Mouse (Mus musculus) 416B (cell line): ENCODE data around the gene Rhag.

Experiments used
- DNase-seq: peaks from one replicate; pipeline ENCODE4 v3.0.0; 2011; ENCODE audit warnings: low read depth

The Rhag gene

GRCm38 (mm10) chr17:40810934-40811333 lies at the start of gene Rhag:
Gene Rhag, plus strand, starts transcription at chr17:40811126.
- DNase-seq: no peak

DNA sequence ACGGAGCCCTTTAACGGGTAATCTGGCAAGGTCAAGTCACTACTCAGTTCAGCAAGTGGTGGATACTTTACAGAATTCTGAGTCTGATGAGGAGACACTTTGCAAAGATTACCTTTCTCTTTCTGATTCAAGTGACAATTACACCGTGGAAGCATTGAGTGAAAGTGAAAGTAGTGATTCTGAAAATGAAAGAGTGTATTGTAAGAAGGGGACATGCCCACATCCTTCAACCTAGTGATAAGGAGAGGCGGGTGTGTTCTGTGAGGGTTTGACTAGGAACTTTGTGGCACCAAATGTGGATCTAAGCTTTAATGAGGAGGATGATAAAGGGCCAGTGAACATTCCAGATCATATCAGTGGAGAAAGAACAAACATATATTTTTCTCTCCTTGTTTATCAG lies 47.3 kb upstream of the Rhag start:
- DNase-seq: no peak

- no peak for DNase-seq
These were observed 43.8 kb upstream of the Rhag start for GRCm38 (mm10) chr17:40767120-40767519.

DNA sequence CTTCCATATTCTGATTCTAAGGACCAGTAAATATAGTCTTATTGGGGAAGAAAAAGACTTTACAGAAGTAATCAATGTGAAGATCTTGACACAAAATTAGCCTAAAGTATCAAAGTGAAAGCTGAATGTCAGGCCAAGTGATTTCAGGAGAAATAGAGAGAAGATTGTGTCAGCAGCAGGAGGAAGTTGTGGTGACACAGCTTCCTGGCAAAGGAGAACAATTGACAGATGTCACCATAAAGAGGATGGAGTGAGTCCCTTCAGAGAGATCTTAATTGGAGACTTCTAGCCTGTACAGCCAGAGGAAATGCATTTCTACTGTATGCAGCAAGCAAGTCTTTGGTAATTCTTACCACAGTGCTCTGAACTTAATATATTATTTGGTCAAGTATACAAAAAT lies 21.0 kb upstream of the Rhag start:
- DNase-seq: peak; percentile 74

DNA sequence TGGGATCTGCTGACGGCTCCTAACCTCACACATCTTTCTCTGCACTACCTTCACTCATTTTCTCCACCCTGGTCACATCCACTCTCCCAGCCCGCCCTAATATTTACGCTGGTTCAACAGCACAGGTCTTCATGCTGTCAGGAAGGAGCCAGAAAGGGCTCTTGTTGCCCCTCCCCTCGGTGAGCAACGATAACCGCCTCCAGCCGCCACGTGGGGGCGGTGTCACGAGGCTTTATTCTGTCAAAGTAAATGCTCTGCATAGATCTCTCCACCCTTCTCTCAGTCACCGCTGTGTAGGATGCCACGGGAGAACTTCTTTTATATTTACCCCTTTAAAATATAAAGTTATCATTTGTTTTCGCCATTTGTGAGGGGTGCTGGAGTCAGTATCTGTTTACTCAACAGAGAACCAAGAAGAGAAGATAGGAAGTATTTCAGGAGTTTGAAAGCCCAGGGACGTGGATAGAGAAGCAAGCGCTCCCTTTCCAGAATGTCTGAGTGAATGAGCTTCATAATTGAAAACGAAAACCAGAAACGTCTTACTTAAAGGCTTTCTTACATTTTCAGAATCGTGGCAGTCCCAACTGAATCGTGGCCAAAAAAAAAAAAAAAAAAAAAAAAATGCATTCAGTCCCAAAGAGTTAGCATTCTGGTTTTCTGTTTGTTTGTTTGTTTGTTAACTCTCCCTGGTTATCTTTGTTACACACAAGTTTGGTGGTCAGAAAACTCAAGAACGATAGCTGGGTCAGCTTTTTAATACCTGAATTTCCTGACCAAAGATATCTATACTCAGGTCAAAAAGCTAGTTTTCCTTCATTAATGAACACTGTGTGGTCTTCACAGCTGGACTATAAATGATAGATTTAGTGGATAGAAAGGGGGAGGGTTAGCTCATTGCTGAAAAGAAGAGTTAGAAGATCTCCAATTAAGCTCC lies 16.7 kb upstream of the Rhag start:
- DNase-seq: no peak

DNA sequence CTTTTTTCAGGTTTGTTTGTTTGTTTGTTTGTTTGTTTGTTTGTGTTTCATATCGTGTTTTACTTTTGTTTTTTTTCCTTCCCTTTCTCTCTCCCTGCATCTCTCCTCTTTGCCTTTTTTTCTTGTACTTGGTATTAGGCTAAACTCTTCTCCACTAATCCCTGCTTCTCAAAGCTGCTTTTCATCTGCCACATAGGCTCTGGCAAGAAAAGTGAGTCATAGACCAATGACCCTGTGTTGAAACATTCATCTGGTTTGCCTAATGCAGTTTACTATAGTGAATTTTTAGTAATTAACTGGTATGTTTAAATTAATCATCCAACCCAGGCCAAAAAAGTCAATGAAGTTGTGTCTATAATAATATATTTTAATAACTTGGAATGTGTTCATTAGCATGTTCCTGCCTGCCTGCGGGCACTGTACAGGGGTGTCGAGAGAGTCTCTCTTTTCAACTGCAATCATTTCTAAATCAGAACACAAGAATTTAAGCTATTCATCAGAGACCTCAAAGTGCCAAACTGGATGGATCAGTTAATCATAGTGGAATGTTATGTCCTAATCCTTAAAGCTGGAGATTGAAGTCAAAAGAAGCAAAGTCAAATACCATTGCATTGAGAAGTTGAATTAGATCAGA lies 8.1 kb upstream of the Rhag start:
- DNase-seq: no peak

GRCm38 (mm10) chr17:40806550-40806949 lies 4.4 kb upstream of the Rhag start:
- peak; percentile 82 for DNase-seq

DNA sequence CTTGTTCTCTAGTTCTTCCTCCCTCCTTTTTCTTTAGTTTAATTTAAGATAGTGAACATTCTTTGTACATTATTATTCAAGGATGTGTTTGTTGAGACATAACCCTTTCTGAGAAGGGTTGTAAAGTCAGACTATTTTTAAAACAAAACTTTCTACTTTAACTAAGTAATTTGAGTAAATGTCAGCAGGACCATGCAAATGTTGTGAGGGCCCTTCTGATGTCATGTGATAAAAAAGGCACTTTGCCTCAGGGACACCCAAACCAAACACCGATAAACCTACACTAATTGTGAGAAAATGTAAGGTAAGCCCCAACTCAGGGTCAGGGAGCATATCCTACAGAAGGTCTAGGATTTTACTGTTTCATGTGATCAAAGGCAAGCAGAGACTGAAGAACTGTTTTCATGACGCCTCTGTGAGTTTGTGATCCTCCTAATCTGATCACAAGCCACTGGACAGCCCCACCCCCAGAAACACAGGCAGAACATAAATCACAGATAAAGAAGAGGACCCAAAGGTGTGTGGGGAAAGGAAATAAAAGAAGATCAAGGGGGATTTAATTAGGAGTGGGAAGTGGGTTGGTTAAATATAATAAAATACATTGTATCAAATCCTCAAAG lies 3.9 kb upstream of the Rhag start, which contains the start of gene Crisp2:
Gene Crisp2 (minus strand): TSS at position 51 of the 620 bp plus-strand sequence.
- no peak for DNase-seq

DNA sequence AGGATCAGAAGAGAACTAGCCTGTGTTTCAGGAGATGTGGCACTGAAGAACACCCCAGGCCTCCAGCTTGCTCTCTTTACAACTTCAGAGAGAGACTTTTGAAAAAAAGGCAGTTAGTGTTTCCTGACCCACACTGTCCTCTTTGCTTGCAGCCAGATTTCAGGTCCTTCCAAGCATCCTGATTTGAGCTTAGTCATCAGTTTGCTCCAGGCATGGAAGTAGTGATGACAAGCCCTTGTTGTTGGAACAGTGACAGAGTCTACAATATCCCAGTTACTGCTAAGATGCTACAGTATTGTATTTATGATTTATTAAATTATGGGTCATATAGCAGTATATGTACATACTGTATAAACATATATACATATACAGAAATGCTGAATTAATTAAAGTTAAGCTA lies 2.9 kb upstream of the Rhag start:
- no peak for DNase-seq

DNA sequence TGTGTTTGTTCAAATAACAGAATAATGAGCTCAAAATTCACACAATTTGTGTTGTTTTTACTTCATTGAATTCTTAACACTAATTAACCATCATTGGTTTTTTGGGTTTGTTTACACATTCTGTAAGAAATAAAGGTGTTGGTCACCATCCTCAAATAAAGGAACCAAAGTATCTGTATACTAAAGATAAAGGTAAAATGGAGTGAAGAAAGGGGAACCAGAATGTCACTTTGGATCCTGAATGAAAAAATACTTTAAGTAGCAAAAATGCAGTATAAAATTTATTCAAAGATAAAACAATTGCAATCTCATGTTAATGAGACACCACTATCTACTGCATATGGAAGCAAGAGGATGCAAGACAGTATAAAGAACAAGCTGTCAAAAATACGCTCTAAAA lies 634 bp downstream of the Rhag start:
- DNase-seq: no peak

DNA sequence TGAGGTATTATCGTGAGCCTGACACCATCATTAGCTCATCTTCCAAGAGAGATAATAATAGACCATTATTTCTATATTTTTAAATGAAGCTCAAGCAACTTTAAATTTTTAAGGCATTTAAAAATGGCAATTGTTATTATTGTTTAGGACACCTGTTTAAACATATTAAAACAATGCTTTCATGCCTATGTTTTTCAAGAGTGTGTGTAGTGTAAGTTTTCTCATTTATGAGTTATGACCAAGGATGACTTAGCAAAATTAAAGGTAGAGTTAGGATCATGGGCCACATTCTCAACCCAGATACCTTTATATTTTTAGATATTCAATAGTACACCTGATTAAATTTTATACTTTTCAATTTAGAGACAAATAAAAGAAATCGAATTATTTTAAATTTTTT lies 1.3 kb downstream of the Rhag start:
- DNase-seq: no peak

- no peak for DNase-seq
These were observed 6.5 kb downstream of the Rhag start for GRCm38 (mm10) chr17:40817340-40817943.

GRCm38 (mm10) chr17:40821477-40821876 lies 10.6 kb downstream of the Rhag start:
- DNase-seq: peak; percentile 30

DNA sequence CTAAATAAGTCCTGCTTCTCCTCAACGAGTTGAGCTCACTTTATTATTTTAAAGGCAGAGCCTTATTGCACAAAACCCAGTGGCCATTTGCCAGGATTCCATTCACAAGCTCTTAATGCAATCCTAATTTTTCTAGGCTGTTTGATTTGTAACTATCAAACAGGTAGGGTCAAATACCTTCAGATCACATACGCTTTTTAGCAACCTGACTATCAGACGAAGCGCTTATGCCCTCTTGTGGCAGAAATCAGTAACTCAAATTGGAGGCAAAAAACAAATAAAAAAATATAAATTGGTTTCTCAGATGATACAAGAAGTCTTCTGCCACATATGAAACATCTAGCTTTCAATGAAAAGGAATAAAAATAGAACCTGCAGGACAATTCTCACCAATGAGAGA lies 12.9 kb downstream of the Rhag start:
- peak; percentile 66 for DNase-seq

DNA sequence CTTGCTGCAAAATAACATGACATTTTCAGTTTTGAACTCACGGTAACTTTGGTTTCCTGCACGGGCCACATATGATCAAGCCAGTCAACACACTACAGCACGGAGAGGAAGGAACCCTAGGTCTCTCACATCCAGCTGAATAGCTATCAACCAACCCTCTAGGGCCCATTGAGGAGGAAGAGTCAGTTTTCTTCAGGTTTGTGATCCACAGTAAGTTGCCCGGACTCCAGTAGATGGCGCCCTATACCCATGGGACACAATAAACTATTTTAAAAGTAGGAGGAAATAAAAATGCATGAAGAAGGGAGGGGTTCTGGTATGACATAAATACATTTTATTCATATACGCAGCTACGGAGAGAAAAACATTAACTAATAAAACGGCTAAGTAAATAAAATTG lies 13.6 kb downstream of the Rhag start:
- DNase-seq: peak; percentile 85

DNA sequence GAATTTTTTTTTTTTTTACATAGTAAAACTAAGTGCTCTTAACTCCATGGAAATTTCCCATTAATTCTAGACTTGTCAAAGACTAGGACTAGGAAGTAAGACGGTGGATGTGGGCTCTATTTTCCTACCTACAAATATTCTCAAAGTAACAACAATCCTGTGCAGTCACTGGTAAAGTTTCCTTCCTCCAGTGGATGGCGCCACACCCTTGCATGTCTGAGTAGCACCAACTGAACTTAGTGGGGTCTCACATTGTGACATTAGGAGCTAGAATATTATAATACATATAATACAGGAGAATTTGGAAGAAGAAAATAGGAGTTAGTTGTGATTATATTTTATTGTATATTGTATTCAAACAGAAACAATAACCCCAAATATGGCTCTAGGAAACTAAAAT lies 20.9 kb downstream of the Rhag start:
- peak; percentile 31 for DNase-seq

- DNase-seq: peak; percentile 61
These were observed 26.4 kb downstream of the Rhag start for GRCm38 (mm10) chr17:40837308-40837707.

DNA sequence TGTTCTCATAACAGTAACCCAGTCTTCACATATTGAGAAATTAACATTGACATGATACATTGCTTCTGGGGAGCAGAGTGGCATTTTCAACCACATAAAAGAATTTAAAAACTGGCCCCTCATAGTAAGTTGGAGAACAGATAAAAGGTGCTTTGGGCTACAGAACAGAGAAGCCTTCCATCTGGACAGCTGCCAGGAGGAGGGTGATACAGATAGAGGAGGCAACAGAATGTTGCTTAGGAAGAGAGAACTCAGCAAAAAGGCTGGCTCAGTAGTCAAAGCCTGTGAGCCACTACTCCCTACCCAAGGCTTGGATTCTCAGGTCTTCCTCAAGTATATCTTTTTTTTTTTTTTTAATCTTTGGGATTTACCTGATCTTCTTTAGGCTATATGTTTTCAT lies 44.1 kb downstream of the Rhag start:
- no peak for DNase-seq

- DNase-seq: peak; percentile 13
These were observed 58.2 kb downstream of the Rhag start for GRCm38 (mm10) chr17:40868952-40869747.

GRCm38 (mm10) chr17:40872626-40873025 lies 61.7 kb downstream of the Rhag start:
- DNase-seq: no peak

GRCm38 (mm10) chr17:40873582-40874011 lies 62.7 kb downstream of the Rhag start:
- peak; percentile 71 for DNase-seq

- DNase-seq: peak; percentile 23
These were observed 63.8 kb downstream of the Rhag start for GRCm38 (mm10) chr17:40874701-40875100.
